Mouse (Mus musculus) C2C12 (cell line): ENCODE measurements at regions not wholly inside any gene's neighbourhood (a gene's known extent, or its start where the extent isn't known, plus 50 kb on each side); places are given as distances from the start of the nearest gene placed in this dataset. TPM values are rescaled to one million over a fixed set of nuclear protein-coding genes. Genes with fewer than 3 reads are reported as not detected.

Experiments
- H3K27me3 ChIP-seq: one replicate; pipeline ENCODE4 v1.6.1; 2011; ENCODE audit not compliant: control insufficient read depth, insufficient read depth, insufficient read length
- H3K36me3 ChIP-seq: one replicate; pipeline ENCODE4 v1.6.1; 2011; ENCODE audit not compliant: control insufficient read depth, insufficient read depth
- H3K4me3 ChIP-seq: one replicate; pipeline ENCODE4 v1.5.1; 2011; ENCODE audit warnings: mild to moderate bottlenecking, control low read depth; ENCODE audit not compliant: poor library complexity, insufficient read depth, severe bottlenecking
- H3K79me2 ChIP-seq: one replicate; pipeline ENCODE4 v1.6.1; 2011; ENCODE audit not compliant: control insufficient read depth, insufficient read depth
- H3K79me3 ChIP-seq: one replicate; pipeline ENCODE4 v1.6.1; 2011; ENCODE audit warnings: low read depth, control low read depth
- H3ac ChIP-seq: one replicate; pipeline ENCODE3; 2011; ENCODE audit warnings: low read depth; ENCODE audit not compliant: control insufficient read depth, insufficient read length
- CEBPB ChIP-seq: IDR thresholded peaks from one replicate; pipeline ENCODE4 v1.6.1; 2011; ENCODE audit warnings: low read depth, mild to moderate bottlenecking, control low read depth, moderate library complexity
- CTCF ChIP-seq: IDR thresholded peaks from one replicate; pipeline ENCODE4 v1.5.1; 2011; ENCODE audit not compliant: control insufficient read depth, insufficient read depth, insufficient read length
- FOSL1 ChIP-seq: IDR thresholded peaks from one replicate; pipeline ENCODE4 v1.8.0; 2011; ENCODE audit warnings: mild to moderate bottlenecking, low read length; ENCODE audit not compliant: poor library complexity, insufficient read depth, severe bottlenecking
- MAX ChIP-seq: IDR thresholded peaks from one replicate; pipeline ENCODE4 v1.6.1; 2011; ENCODE audit warnings: mild to moderate bottlenecking, control low read depth
- MYOD1 ChIP-seq: IDR thresholded peaks from one replicate; pipeline ENCODE4 v1.6.1; 2011; ENCODE audit warnings: low read depth; ENCODE audit not compliant: control insufficient read depth, insufficient read length
- MYOG ChIP-seq: IDR thresholded peaks from one replicate; pipeline ENCODE4 v1.6.1; 2011; ENCODE audit not compliant: control insufficient read depth, insufficient read length; ENCODE audit errors: extremely low read depth
- USF1 ChIP-seq: IDR thresholded peaks from one replicate; pipeline ENCODE4 v1.6.1; 2011; ENCODE audit warnings: low read depth, mild to moderate bottlenecking, control low read depth, moderate library complexity
- microRNA-seq: library from miRNA; unstranded; fragments of <30 nt; microRNA quantifications from one replicate; pipeline ENCODE4, GENCODE M21; 2019; ENCODE audit warnings: borderline microRNAs expressed

DNA sequence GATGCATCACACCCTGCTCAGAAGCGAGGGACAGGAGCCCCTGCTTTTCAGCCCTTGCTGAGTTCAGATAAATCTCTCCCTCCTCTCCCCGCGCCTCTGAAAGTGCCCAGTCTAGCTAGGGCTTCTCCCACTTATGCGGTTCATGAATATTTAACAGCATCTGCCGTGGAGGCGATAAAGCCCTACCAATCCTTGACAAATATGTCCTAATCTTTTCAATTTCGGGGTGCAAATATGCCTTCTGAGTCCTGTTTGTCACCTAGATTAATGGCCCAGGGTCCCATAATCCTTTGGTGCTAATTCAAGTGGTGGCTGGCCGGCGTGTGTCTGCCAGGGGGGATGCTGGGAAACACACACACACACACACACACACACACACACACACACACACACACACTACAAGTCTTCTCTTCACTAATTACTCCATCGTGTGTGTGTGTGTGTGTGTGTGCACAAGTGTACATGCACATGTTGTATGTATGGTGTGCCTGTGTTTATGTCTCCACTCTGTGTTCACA, 65.5 kb upstream of the Lhx5 start:
- no peaks in the 10 kb centered on the region for H3K36me3 ChIP-seq
- H3K79me3 ChIP-seq: no peaks in the 10 kb centered on the region
- peaks cover 18% of the 10 kb centered on the region for H3K27me3 ChIP-seq
- no peak overlapping the region for H3K4me3 ChIP-seq
- TF ChIP-seq MAX: no peak
- TF ChIP-seq CEBPB: no peak
- TF ChIP-seq FOSL1: no peak
- no peak for TF ChIP-seq MYOG
- TF ChIP-seq MYOD1: no peak
- no peak for TF ChIP-seq CTCF
- no peak for TF ChIP-seq USF1
- H3K79me2 ChIP-seq: no peaks in the 10 kb centered on the region
- no peak overlapping the region for H3ac ChIP-seq

DNA sequence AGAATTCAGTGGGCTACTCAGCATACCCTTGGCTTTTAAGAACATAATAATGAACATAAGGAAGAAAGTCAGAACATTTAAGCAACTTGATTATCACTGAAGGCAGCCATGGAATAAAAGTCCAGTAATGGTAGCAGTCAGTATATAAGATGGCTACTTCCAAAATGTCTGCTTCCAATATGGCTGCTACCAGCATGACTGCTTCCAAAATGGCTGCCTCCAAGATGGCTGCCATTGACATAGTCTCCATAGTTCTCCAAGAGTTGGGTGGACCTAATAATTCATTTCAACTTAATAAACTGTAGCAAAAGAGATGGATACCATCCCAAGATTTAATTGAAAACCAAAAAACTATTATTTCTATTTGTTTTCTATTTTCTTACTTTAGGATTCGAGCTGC, 62.7 kb upstream of the Lhx5 start:
- Histone ChIP-seq H3K79me2 (no peaks in the 10 kb centered on the region), H3K4me3 (no peak overlapping the region), H3K79me3 (no peaks in the 10 kb centered on the region), H3K27me3 (peaks cover 39% of the 10 kb centered on the region), H3ac (no peak overlapping the region), H3K36me3 (no peaks in the 10 kb centered on the region)
- TF ChIP-seq CTCF: no peak
- no peak for TF ChIP-seq CEBPB
- no peak for TF ChIP-seq USF1
- no peak for TF ChIP-seq MAX
- no peak for TF ChIP-seq FOSL1
- no peak for TF ChIP-seq MYOG
- no peak for TF ChIP-seq MYOD1

DNA sequence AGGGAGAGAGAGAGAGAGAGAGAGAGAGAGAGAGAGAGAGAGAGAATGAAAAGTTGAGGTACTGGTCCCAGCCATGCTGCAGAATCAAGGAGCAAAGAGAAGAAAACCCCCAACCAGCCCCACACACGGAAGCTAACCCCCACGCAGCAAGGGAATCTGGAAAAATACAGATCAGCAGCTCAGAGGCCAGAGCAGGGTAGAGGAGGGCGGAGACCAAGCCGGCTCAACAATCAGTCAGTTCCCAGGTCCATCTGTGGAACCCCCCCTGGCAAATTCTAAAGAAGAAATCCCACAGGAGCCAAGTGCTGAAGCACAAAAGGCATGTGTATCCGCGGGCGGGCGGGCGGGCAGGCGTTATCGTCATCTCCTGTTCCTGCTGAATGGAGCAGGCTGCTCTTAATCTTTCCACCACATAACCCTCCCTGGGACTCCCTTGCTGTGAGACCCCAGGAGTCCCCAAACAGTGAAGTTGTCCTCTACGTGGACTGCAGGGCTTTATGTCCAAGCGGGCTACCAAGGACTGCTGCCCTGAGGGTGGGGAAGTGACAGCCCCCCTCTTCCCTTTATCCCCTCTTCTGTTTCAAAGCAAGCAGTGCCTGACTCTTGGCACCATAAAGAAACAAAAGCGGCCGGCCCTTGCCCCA, 60.2 kb upstream of the Lhx5 start:
- Histone ChIP-seq H3ac (no peak overlapping the region), H3K79me3 (no peaks in the 10 kb centered on the region), H3K27me3 (peaks cover 45% of the 10 kb centered on the region), H3K4me3 (no peak overlapping the region), H3K79me2 (no peaks in the 10 kb centered on the region), H3K36me3 (no peaks in the 10 kb centered on the region)
- TF ChIP-seq MYOD1: no peak

DNA sequence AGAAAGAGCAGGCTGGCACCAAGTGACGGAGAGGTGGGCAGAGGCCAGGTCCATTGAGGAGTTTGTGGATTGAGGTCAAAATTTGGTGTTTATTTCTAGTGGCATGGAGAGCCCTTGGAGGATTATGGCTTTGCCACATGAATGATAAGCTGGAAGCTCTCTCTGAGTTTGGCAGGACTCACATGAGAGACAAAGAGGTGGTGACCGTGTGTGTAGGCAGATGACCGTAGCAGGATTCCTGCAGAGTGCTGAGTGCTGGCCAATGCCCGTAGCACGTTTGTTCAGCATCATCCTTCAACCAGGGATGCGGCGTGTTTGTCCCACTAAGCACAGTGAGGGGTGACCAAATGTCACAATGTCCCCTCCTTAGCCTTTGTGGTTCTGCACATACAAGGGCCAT, 58.1 kb upstream of the Lhx5 start:
- Histone ChIP-seq H3K4me3 (no peak overlapping the region), H3K27me3 (peaks cover 39% of the 10 kb centered on the region), H3K79me2 (no peaks in the 10 kb centered on the region), H3K36me3 (no peaks in the 10 kb centered on the region), H3K79me3 (no peaks in the 10 kb centered on the region), H3ac (no peak overlapping the region)
- TF ChIP-seq USF1: no peak
- no peak for TF ChIP-seq MAX
- no peak for TF ChIP-seq MYOD1
- TF ChIP-seq FOSL1: no peak
- TF ChIP-seq CTCF: no peak
- TF ChIP-seq CEBPB: no peak
- no peak for TF ChIP-seq MYOG

Small RNAs in the stretch of these regions (microRNA-seq; reads per million reads assigned to microRNA genes)
- not detected for gene Gm26474
